ENCODE assay signal across 9 mouse cellular contexts in genomic region chr11:117991502-117992470, GRCm38 (mm10). TPM values are rescaled to one million over a fixed set of nuclear protein-coding genes. Genes with fewer than 3 reads are reported as not detected.
DNase-seq lines count a peak whose midpoint lies in the region; ATAC-seq and TF ChIP-seq lines count a peak whose summit lies in the region.
"Had no signal": no experiment of that assay in that cellular context is flagged by ENCODE, and none has a peak within 500 bp of the region (broad histone marks: within the 10 kb centered on the region; RNA-seq: fewer than 3 reads in every experiment).

No protein-coding gene starts in this region.

- H3K9ac ChIP-seq in heart, postnatal 0 days (replicated peaks; ENCODE audit: low read depth, low read length): no peak overlapping the region
- H3K9ac ChIP-seq: limb, embryonic 15.5 days had no signal

- no peak for TF ChIP-seq EP300 in heart, postnatal 0 days (IDR thresholded peaks at IDR 0.05; ENCODE audit: low read depth)

- peaks cover 56% of the 10 kb centered on the region for H3K4me1 ChIP-seq in heart, postnatal 0 days (ENCODE audit: control insufficient read depth, insufficient read depth)

- H3K9me3 ChIP-seq in heart, postnatal 0 days (replicated peaks; ENCODE audit: control insufficient read depth, low read length): no peaks in the 10 kb centered on the region
- H3K9me3 ChIP-seq: limb, embryonic 15.5 days had no signal

- H3K27me3 ChIP-seq in heart, postnatal 0 days (ENCODE audit: control insufficient read depth, insufficient read depth, low read length): no peaks in the 10 kb centered on the region
- H3K27me3 ChIP-seq: limb, embryonic 15.5 days had no signal

- peak; percentile 51 for DNase-seq in gastrocnemius, adult 2 months
- DNase-seq in gastrocnemius, postnatal 14 days: no peak
- DNase-seq in A20 (ENCODE audit: low read depth, low spot score): peak; percentile 10
- no peak for DNase-seq in heart, postnatal 0 days (ENCODE audit: low spot score)
- peak; percentile 79 for DNase-seq in lung, postnatal 36 days
- DNase-seq in left cerebral cortex, adult 8-10 months (ENCODE audit: low spot score in 2 of 2): no peak
- no peak for DNase-seq in urinary bladder, adult 18-20 months (ENCODE audit: low spot score in 2 of 2)
- no peak for DNase-seq in adipocyte (ENCODE audit: low spot score)

- 54% methylated on average over 9 of the region's 9 CpGs for WGBS in heart, postnatal 0 days

- no peak overlapping the region for H3K4me2 ChIP-seq in heart, postnatal 0 days (ENCODE audit: low read depth, low read length)
- H3K4me2 ChIP-seq: limb, embryonic 15.5 days had no signal

- TF ChIP-seq CTCF in gastrocnemius, adult 2 months (IDR thresholded peaks at IDR 0.05): no peak
- no peak for TF ChIP-seq CTCF in heart, postnatal 0 days (IDR thresholded peaks at IDR 0.05; ENCODE audit: low read depth)

- H3K27ac ChIP-seq in gastrocnemius, adult 2 months: peak overlapping the region; percentile 62
- peak overlapping the region; percentile 13 for H3K27ac ChIP-seq in heart, postnatal 0 days (ENCODE audit: low read depth)

- intact Hi-C loops in gastrocnemius, adult 2 months (cut with DNase I): no loop called here
- intact Hi-C loops in gastrocnemius, postnatal 14 days (cut with DNase I; ENCODE audit: low total_unique reads): no loop called here

- H3K36me3 ChIP-seq in heart, postnatal 0 days (replicated peaks; ENCODE audit: control insufficient read depth, insufficient read depth, low read length): no peaks in the 10 kb centered on the region
- H3K36me3 ChIP-seq: limb, embryonic 15.5 days had no signal

- no peak for ATAC-seq in heart, postnatal 0 days (ENCODE audit: insufficient read depth, low read depth)

- H3K4me3 ChIP-seq in gastrocnemius, adult 2 months: no peak overlapping the region
- H3K4me3 ChIP-seq in heart, postnatal 0 days (ENCODE audit: low read depth, low read length): no peak overlapping the region
- H3K4me3 ChIP-seq: limb, embryonic 15.5 days had no signal

RNA-seq across cellular contexts. Expression of gene Pgs1, which starts 5.7 kb away (rescaled TPM):
- total RNA-seq in gastrocnemius, adult 2 months (2021): 10 to 100 TPM; 17.2 to 18.0 TPM
- 10 to 100 TPM; 15.6 to 17.1 TPM for total RNA-seq in gastrocnemius, postnatal 14 days (2021)
- 27.2 and 33.0 TPM in 2 replicates for total RNA-seq in heart, postnatal 0 days (2014; rRNA removed; ENCODE audit: low replicate concordance)
- polyA plus RNA-seq in heart, postnatal 0 days (2015; fragmentation: Nextera tagmentation; extraction: Ambion mirVana): 20.3 and 21.8 TPM in 2 replicates
- 10 to 100 TPM; 77.9 to 92.4 (median 82.4) TPM for total RNA-seq in left cerebral cortex, adult 8-10 months (2022)

RNA-seq across cellular contexts. Expression of gene Socs3, which starts 21.9 kb away (rescaled TPM):
- total RNA-seq in gastrocnemius, adult 2 months (2021): 10 to 100 TPM in 1 of 2 experiments, 1 to 10 TPM in 1; 1.7 to 10.1 TPM
- 1 to 10 TPM; 2.9 to 3.7 TPM for total RNA-seq in gastrocnemius, postnatal 14 days (2021)
- total RNA-seq in heart, postnatal 0 days (2014; rRNA removed; ENCODE audit: low replicate concordance): 5.7 and 13.1 TPM in 2 replicates
- 4.0 and 5.1 TPM in 2 replicates for polyA plus RNA-seq in heart, postnatal 0 days (2015; fragmentation: Nextera tagmentation; extraction: Ambion mirVana)
- 1 to 10 TPM; 3.1 to 7.5 (median 3.6) TPM for total RNA-seq in left cerebral cortex, adult 8-10 months (2022)

Comparison
In these comparisons a context has a peak if more than half of its experiments do, and no peak if none do; other contexts are left out.
1. DNase-seq: peak in gastrocnemius, adult 2 months (single experiment), A20 (single experiment) and lung, postnatal 36 days (single experiment); none in gastrocnemius, postnatal 14 days (single experiment), heart, postnatal 0 days (single experiment), left cerebral cortex, adult 8-10 months (0 of 2), urinary bladder, adult 18-20 months (0 of 2) and adipocyte (single experiment).